Mouse (Mus musculus) heart, embryonic 16.5 days (tissue): Measurements from ENCODE around the gene Gcnt2. TPM values are rescaled to one million over a fixed set of nuclear protein-coding genes. Genes with fewer than 3 reads are reported as not detected.
A peak's percentile ranks its signal among the peaks of the same experiment; 100 is the strongest.

Experiments used
- ATAC-seq: fragments of 200-750 bp; cut with Nextera tagmentation; replicated peaks from 2 replicates; pipeline ENCODE4 v1.8.0; 2017; ENCODE audit warnings: moderate number of reproducible peaks; ENCODE audit not compliant: insufficient read depth, low FRiP score; ENCODE audit errors: extremely low read depth
- H3K27ac ChIP-seq: fragments of 300-500 bp; sonication (generic); 2 replicates; pipeline ENCODE4 v1.5.1; 2014; ENCODE audit warnings: mild to moderate bottlenecking, low read length, control low read depth, moderate library complexity
- H3K27me3 ChIP-seq: fragments of 300-500 bp; sonication (generic); 2 replicates; pipeline ENCODE4 v1.6.1; 2014; ENCODE audit warnings: low read length, mixed read lengths; ENCODE audit not compliant: control insufficient read depth, insufficient read depth
- H3K36me3 ChIP-seq: fragments of 300-500 bp; sonication (generic); 2 replicates; pipeline ENCODE4 v1.6.1; 2014; ENCODE audit not compliant: control insufficient read depth, insufficient read depth
- H3K4me1 ChIP-seq: fragments of 300-500 bp; sonication (generic); 2 replicates; pipeline ENCODE4 v1.6.1; 2014; ENCODE audit warnings: low read length, mixed read lengths; ENCODE audit not compliant: control insufficient read depth, insufficient read depth
- H3K4me2 ChIP-seq: fragments of 300-500 bp; sonication (generic); 2 replicates; pipeline ENCODE4 v1.6.1; 2014; ENCODE audit warnings: low read depth, mild to moderate bottlenecking, control low read depth, low read length
- H3K4me3 ChIP-seq: fragments of 300-500 bp; sonication (generic); 2 replicates; pipeline ENCODE4 v1.5.1; 2014; ENCODE audit warnings: mild to moderate bottlenecking, control low read depth, low read length
- H3K9ac ChIP-seq: fragments of 300-500 bp; sonication (generic); 2 replicates; pipeline ENCODE4 v1.6.1; 2014; ENCODE audit warnings: low read length, control low read depth
- H3K9me3 ChIP-seq: fragments of 300-500 bp; sonication (generic); replicated peaks from 2 replicates; pipeline ENCODE4 v1.6.1; 2016; ENCODE audit warnings: low read length; ENCODE audit not compliant: control insufficient read depth
- WGBS: fragments of 180-500 bp; shearing (Covaris S2); extraction: QIAGEN DNeasy Blood & Tissue Kit; methylation state at CpG from one replicate; pipeline ENCODE4 v1.1.7; 2014; 5-methylcytosine and 5-hydroxymethylcytosine counted together
- microRNA-seq: library from miRNA; unstranded; fragments of <30 nt; microRNA quantifications from one replicate; pipeline ENCODE4, GENCODE M21; 2017
- polyA plus RNA-seq: library from polyadenylated mRNA; unstranded; fragments of >200 nt; fragmentation: Nextera tagmentation; extraction: Ambion mirVana; gene quantifications from 2 replicates; pipeline ENCODE4 v1.2.1, GENCODE M21; 2015

Gene Gcnt2
- polyA plus RNA-seq, 1 experiment from 2014 or later, result 5.0 TPM

DNA sequence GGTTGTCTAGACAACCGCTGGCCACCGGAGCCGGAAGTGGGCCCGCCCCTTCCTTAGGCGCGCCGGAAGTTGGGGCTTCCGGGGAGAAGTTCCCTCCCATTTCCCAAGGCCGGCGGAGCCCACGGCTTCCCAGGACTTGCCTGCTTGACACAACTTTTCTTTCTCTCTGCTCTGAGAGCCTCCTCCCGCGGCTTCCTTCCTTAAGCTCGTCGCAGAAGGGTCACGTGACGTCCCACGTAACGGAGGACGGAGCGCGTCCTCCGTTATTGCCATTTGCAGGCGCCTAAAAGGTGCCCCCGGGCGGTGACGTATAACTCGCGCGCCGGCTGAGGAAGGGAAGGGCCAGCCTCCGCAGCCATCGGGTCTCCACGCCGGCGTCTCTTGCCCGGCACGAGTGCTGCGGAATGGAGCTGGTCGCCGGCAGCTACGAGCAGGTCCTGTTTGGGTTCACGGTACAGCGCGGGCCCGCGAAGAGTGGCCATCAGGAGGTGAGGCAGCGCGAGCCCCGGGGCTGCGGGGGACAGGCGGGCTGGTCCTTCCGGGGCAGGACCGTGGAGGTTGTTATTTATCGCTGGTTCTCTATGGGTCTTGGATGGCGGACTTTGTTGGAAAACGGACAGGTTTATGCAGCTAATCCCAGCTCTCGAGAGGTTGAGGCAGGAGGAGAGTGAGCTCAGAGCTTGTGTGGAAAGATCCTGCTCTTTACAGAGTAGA, 141.5 kb downstream of the Gcnt2 start, which contains the start of gene Pak1ip1:
Gene Pak1ip1, plus strand, starts transcription at position 98 of the 714 bp plus-strand sequence.
- ATAC-seq, result peak; percentile 95
- H3K4me2 ChIP-seq, result peak within 1 kb of the TSS; percentile 80
- H3K27ac ChIP-seq, result peak within 1 kb of the TSS; percentile 95
- H3K9me3 ChIP-seq, result no peaks in the 10 kb centered on the region
- H3K36me3 ChIP-seq, result peaks cover 11% of the 10 kb centered on the region
- H3K27me3 ChIP-seq, result no peaks in the 10 kb centered on the region
- under 1% methylated on average over 58 of the region's 58 CpGs for WGBS
- peak within 1 kb of the TSS; percentile 94 for H3K9ac ChIP-seq
- peaks cover 11% of the 10 kb centered on the region for H3K4me1 ChIP-seq
- peak within 1 kb of the TSS; percentile 100 for H3K4me3 ChIP-seq

DNA sequence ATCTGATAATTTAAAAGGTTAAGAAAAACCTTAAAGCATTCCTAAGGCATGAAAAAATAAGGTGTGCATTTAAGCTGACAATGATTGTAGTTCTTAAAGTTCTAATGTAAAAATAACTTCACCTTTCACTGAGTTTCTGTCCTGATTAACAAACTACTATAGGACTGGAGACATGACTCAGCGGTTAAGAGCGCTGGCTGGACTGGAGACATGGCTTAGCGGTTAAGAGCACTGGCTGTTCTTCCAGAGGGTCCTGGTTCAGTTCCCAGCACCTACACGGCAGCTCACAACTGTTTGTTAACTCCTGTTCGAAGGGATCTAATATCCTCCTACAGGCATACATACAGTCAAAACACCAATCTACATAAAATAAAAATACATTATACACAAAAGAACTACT, 142.4 kb downstream of the Gcnt2 start:
- H3K9ac ChIP-seq, result no peak overlapping the region
- WGBS, result 82% methylated on average over 5 of the region's 5 CpGs

DNA sequence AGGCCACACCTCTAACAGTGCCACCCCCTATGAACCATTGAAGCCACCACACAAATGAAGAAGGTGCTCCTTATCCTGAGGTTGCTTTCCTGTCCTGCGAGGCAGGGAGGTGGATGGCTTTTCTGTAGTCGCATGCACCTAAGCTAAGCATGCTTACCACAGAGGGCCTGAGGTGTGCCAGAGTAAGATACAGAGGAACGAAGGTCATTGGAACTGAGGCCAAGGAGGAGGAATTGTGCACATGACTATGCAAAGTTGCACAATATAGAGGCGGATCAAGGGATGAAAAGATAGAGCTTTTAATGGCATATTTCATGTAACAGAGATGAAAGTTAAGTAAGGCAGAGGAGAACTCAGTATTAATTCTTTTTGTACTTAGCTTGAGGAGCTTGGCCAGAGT, 146.7 kb downstream of the Gcnt2 start:
- WGBS, result 95% methylated on average over 4 of the region's 4 CpGs
- Histone ChIP-seq H3K4me1 (peaks cover 7% of the 10 kb centered on the region), H3K4me3 (no peak overlapping the region), H3K4me2 (no peak overlapping the region), H3K27me3 (no peaks in the 10 kb centered on the region), H3K9ac (no peak overlapping the region), H3K36me3 (peaks cover 39% of the 10 kb centered on the region), H3K9me3 (no peaks in the 10 kb centered on the region), H3K27ac (no peak overlapping the region)
- no peak for ATAC-seq

More for the DNA sequence above, 142.4 kb downstream of the Gcnt2 start:
- Histone ChIP-seq H3K4me2 (peak overlapping the region; percentile 80), H3K4me1 (peaks cover 11% of the 10 kb centered on the region), H3K36me3 (peaks cover 13% of the 10 kb centered on the region), H3K27ac (no peak overlapping the region), H3K9me3 (no peaks in the 10 kb centered on the region), H3K4me3 (no peak overlapping the region), H3K27me3 (no peaks in the 10 kb centered on the region)
- no peak for ATAC-seq

DNA sequence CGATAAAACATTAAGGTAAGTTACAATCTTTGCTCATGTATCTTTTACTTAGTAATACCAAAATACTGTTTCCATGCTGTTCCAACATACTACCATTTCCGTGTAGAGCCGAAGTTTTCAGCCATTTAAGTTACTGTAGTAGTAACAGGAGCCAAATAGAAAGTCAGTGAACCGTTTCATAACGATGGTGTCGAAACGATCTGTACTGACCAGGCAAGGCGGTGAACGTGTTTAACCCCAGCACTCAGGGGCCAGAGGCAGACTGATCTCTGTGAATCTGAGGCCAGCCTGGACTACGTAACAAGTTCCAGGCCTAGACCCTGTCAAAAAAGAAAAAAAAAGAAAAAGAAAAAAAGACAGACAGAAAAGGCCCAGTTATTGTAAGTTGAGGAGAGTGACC, 148.7 kb downstream of the Gcnt2 start:
- Histone ChIP-seq H3K4me1 (no peaks in the 10 kb centered on the region), H3K27ac (no peak overlapping the region), H3K4me3 (no peak overlapping the region), H3K36me3 (peaks cover 48% of the 10 kb centered on the region), H3K4me2 (no peak overlapping the region), H3K27me3 (no peaks in the 10 kb centered on the region), H3K9me3 (no peaks in the 10 kb centered on the region), H3K9ac (no peak overlapping the region)
- 91% methylated on average over 10 of the region's 10 CpGs for WGBS
- ATAC-seq, result no peak

DNA sequence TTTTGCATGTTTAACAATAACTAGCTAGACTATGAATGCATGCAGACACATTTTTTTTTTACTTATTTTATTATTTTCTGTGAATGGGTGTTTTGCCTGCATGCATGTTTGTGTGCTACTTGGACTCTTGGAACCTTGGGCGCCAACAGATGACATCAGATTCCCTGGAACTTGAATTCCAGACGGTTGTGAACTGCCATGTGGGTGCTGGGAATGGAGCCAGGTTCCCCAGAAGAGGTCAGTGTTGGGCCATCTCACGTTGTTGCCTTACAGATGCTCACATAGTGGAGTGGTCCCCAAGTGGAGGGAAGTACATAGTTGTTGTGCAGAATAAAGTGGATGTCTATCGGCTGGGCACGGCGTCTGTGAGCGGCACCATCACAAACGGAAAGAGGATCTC, 149.4 kb downstream of the Gcnt2 start:
- Histone ChIP-seq H3K4me3 (no peak overlapping the region), H3K9me3 (no peaks in the 10 kb centered on the region), H3K27ac (no peak overlapping the region), H3K4me1 (no peaks in the 10 kb centered on the region), H3K4me2 (no peak overlapping the region), H3K27me3 (no peaks in the 10 kb centered on the region), H3K36me3 (peaks cover 48% of the 10 kb centered on the region), H3K9ac (no peak overlapping the region)
- 76% methylated on average over 8 of the region's 8 CpGs for WGBS
- ATAC-seq, result no peak

Small RNA genes within 50 kb of the gene (microRNA-seq; reads per million reads assigned to microRNA genes)
- not detected for gene Mir5124a

Other genes starting within 250 kb of the Gcnt2 start
- gene Tfap2a, start 121.4 kb upstream of the Gcnt2 start, polyA plus RNA-seq, result 0.05 and 0.07 TPM in 2 replicates
- gene Pak1ip1, start 141.3 kb downstream of the Gcnt2 start, polyA plus RNA-seq, result 52.0 and 53.4 TPM in 2 replicates
- gene Tmem14c, start 156.5 kb downstream of the Gcnt2 start, polyA plus RNA-seq, result 223 and 237 TPM in 2 replicates
- 0.16 and 0.35 TPM in 2 replicates for gene Mak, start 220.0 kb downstream of the Gcnt2 start, polyA plus RNA-seq